Mouse (Mus musculus) heart, adult 2 months (tissue): Measurements from ENCODE around the gene Cars2.

ENCODE experiments used
- CTCF ChIP-seq: fragments of 200-600 bp; IDR thresholded peaks from 2 replicates; pipeline ENCODE4 v1.8.1; 2022; ENCODE audit warnings: antibody characterized with exemption, mild to moderate bottlenecking, moderate library complexity
- POLR2A ChIP-seq: fragments of 200-500 bp; IDR thresholded peaks from 2 replicates; pipeline ENCODE4 v1.6.1; 2011; ENCODE audit warnings: mild to moderate bottlenecking, low read depth, low read length, control low read depth; ENCODE audit not compliant: insufficient read depth

DNA sequence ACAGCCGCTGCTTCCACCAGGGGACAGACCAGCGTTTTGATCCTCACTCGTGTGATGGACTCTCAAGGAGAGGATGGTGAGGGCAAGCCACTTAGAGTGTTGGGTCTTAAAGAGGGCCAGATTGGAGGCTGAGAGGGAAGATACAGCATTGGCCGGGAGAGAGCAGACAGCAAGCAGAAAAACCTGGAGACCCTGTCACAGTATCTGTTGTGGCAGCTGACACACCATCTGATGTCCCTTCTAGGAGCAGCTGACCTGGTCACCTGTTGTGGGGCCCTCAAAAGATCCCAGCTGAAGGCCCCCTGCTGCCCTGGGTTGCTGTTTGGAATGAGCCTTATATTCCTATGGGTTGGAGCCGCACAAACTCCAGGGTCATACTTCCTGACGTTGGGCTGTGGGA, 21.8 kb upstream of the Cars2 start:
- no peak for TF ChIP-seq CTCF
- TF ChIP-seq POLR2A: no peak
